Mouse (Mus musculus) spleen, postnatal 14 days (tissue): ENCODE results near the gene Sdc4.

Experiments used
- DNase-seq, 2 experiments: peaks; one replicate each; pipeline ENCODE4 v3.0.0; 2021 to 2022; ENCODE audit warnings: low spot score in 2 of 2

The Sdc4 gene

DNA sequence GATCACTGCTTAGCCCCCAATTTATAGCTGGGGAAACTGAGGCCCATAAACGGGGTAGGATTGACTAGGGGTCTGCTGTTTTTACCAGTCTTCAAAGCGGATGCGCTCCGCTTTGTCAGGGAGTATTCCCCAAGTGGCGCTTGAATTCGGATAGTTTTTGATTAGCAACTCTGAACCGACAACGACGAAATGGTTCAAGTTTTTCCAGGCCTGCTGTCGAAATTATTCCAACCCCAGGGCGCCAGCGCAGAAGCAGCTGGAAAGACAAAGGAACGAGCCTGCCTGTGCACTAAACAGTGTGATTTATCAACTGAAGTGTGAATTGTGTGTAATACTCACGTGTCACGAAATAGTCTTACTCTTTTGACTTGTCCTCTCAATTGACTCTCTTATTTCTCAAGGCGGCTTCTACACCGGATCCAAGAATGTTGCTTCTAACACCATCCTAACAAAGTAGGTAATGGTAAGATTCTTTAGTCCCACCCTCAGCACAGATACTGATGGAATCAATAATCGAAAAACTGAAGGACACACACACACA lies at the start of gene Sdc4:
Gene Sdc4 (minus strand): TSS at position 428 of the 541 bp plus-strand sequence.
- DNase-seq: no peak

DNA sequence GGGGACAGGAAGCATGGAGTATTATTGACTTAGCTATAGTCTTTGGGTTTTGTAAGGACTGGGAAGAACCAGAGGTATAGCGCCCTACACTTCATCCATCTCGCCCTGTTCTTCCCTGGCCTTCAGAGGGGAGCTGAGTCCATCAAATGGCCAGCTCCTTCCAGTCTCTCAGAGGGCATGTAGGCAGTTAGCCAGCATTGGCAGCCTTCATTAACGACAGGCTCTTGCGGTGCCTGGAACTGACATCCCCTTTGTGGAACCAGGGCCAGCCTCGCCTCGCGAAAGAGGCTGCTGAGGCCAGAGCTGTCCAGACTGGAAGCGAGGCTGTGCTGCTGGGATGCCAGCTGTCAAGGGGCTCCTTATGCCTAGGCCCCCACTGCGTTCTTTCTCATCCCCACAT lies 44.1 kb upstream of the Sdc4 start:
- DNase-seq: no peak

DNA sequence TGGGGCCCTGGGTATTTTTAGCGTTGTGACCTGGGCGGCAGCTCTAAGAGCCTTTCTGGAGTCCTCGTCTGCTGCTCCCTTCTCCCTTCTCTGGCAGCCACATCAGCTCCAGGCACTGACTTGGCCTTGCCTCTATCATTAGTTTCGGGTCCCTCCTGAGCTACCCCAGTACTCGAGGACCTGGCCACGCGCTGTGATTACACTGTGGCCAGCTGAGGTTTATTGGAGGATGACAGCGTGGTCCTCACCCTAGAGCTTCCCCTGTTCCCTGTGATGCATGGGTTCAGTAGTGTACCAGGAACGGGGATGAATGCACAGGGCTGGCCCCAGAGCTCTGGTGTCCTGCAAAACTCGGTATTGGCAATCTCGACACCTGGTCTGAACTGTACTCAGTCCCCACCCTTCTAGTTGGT lies 43.4 kb upstream of the Sdc4 start:
- no peak for DNase-seq

DNA sequence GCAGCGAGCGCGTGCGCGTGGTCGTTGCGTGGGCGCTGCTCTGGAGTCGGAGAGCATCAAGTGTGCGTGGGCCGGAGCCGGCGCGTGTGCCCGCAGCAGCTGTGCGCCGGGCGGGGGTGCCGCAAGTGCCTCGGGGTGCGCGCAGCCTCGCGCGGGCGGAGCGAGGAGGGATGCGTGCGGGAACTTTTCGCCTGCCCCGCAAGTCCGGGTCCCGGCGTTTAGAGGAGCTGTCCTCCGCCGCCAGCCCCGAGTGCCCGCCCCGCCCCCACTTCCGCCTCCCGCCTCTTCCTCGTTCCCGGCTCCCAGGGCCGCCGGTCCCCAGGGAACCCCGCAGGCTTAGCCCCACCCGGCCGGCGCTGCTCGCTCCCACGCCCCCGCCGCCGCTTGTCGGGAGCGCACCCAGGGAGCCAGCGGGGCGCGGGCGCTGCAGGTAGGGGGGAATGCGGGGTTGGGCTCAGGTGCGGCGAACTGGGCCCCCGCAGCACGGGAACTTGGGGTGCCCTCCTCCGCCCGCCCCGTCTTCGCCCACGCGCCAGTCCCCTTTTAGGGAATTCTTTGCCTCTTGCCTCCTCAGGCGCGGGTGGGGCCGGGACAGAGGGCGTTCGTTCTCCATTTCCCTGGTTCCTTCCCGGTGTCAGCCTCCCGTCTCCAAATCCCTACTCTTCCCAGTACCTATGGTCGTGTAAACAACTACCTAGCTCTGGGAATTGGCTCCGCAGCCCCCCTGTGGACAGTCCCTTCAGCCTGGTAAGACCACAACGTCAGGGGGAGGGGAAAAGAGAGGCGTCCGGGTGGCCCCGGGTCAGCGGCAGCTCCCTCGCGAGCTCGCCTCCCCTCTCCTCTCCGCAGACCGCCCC lies 42.8 kb upstream of the Sdc4 start:
- no peak for DNase-seq

DNA sequence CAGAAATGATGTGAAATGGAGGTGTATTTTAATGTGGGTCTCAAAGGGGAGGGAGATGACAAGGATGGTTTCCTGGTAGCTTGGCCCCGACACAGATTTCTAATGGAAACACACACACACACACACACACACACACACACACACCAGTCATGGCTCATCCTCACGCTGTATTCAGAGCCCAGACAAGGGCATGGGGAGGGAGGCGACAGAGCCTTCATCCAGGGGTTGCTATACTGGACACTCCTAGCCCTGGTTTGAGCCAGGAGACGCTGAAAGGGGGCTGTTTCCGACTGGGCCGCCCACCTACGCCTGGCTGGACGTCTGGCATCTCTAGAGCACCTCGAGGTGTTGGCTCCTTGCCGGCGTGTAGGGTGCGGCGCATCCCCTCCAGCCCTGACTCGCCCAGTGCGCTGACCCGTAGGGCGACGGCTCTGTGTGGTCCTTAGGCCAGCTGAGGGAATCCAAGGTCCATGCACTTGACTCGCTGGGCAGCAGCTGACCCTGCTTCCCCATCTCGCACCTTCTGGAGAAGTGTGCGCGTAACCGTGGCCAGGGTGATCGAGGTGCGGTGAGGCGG lies 42.1 kb upstream of the Sdc4 start, which contains the start of gene Dbndd2:
Gene Dbndd2 (plus strand): TSS at position 426 of the 577 bp plus-strand sequence.
- no peak for DNase-seq

DNA sequence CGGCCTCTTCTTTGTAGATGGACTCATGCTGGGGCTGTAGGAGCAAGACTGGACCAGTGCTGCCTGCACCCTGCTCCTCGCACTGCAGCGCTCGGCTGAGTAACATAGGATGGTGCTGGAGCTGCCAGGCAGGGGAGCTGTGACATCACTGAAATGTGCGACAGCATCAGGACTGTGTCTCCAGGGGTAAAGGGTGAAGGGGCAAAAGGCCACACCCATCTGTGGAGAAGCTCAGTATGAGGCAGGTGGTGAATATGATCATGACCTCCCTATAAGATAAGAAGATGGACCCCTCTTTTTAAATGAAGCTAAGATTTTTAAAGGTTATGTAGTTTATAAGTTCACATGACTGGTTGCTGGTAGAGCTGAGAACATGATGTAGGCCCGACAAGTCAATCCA lies 29.9 kb upstream of the Sdc4 start, which contains the start of gene Trp53tg5:
Gene Trp53tg5 (minus strand): TSS at position 101 of the 400 bp plus-strand sequence.
- no peak for DNase-seq

DNA sequence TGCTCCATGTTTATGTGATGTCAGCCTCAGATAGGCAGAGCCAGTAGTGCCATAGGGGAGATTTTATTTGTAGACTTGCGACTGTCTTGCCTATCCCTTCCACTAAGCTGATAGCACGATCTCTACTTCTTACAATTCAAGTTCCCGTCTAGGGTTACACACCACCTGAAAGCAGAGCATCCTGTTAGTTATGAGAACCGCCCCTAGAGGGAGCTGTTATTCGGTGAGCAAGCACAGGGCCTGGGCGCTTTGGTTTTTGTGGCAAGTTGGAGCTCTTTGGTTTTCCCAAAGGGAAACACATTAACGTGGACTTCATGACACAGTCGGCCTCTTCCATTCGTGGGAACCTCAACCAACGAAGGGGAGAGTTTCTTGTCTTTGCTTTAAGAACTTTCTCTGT lies 26.6 kb upstream of the Sdc4 start:
- DNase-seq: peak in 1 of 2 experiments; percentile 51

DNA sequence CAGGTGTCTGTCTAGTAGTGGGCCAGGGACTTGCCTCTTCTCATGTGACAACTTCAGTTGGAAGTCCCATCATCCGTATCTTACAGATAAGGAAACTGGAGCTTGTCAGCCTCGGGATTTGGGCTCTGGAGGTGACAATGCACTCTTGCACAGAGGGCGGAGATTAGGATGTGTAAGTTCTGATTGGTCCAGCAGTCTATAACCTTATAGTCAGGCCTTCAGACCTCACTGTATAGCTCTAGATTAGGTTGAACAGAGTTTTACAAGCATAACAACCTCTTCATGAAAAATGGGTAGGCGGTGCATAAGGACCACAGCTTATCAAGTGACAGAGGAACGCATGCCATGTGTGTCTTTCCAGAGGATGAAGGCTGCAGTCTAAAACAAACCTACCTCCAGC lies 23.1 kb upstream of the Sdc4 start:
- no peak for DNase-seq

DNA sequence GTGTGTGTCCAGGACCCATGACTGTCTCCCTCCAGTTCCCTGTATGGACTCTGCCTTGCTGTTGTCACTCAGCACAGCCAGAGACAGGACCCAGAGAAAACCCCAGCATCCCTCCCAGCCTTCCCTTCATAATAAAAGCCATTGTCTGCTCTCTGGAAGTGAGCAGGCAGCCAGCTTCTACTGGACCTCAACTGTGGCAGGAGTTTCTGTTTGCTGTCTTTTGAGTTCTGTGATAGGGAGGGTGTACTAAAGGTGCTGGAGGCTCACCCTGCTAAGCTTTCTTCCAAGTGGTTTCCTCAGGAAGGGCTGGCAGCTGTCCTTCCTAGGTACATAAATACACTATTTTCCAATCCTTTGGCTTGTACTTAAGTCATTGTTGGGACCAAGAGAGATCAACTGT lies 21.5 kb upstream of the Sdc4 start:
- DNase-seq: no peak

DNA sequence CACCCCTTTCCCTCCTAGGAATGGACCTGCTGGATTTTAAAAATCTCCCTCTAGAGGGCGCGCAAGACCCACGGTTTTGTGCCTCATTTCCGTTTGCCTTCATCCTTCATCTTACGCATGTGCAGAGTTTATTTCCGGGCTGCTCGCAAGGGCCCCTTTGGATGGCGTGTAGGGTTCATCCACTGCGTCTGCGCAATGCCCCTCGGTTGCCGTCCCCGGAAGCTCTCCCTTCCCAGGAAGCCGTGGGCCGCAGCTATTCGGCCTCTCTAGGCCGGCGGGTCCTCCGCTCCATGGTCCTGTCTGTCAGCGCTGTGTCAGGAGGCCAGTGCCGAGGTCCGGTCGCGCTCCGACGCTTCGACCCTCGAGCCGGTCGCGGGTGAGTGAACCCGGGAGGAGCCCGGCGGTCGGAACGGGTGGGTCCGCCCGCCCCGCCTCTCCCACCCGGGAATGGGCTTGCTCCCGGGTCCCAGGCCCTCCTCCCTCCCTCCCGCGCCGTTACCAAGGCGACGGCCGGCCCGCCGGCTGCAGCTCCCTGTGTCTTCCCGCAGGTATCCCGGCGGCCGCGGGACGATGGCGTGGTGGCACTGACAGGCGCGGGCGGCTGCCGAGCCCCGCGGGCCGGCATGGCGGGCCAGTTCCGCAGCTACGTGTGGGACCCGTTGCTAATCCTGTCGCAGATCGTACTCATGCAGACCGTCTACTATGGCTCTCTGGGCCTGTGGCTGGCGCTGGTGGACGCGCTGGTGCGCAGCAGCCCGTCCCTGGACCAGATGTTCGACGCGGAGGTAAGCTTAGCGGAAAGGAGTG lies 17.3 kb upstream of the Sdc4 start, which contains the start of gene Gm20458:
Gene Gm20458 (plus strand): TSS at position 223 of the 807 bp plus-strand sequence.
- peak; percentile 80 to 85 for DNase-seq

DNA sequence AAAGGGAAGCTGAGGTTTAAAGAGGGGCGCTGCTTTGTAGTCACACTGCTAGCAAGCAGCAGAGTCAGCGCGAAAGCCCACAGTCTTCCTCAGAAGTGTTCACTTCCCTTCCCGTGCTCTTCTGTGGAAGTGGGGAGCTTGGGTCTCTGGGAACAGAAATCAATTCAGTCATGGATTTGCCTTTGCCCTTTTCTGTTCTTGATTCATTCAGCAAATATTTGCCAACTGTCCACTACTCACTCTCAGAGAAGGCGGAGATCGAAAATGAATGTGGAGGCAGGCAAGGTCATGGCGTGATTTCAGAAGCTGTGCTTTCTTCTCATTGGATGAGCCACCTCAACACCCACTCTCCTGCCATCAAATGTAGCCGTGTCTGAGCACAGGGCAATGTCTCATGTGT lies 14.8 kb upstream of the Sdc4 start:
- DNase-seq: no peak

DNA sequence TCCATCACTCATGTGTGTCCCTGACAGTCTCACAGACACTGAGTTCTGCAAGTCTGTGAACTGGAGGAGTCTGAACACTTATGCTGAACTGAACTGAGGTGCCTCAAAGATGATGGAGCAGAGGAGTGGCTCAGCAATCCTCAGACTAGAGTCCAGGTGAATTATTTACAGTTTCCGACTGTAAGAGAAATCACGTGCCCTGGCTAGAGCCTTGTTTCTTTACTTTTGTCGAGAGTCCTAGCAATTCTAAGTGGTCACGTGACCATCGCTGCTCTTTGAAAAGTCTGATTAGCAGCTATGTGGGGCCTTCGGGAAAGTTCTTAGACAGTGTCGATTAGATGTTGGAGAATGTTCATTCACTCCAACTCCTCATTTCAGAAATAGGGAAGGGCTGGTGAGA lies 14.3 kb upstream of the Sdc4 start:
- DNase-seq: no peak

DNA sequence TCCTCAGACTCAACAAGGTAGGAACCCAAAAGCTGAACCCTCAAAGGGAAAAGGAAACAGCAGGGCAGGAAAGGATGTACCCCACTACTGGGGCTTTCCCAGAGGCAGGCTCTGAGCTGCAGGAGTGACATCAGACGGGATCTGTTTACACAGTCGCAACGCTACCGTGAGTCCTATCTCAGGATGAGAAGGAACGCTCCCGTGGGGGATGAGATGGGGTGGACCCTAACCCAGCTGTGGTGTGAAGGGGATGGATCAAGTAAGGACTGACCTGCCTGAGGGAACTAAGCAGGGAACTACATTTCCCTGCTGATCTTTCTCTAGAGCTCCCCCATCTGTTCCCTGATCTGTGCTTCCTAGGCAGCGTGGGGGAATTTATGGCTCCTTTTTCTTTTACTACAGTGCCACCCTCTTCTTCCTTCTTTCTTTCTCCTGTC lies 13.2 kb upstream of the Sdc4 start, which contains the start of gene Sys1:
Gene Sys1 (plus strand): TSS at position 101 of the 437 bp plus-strand sequence.
- no peak for DNase-seq

DNA sequence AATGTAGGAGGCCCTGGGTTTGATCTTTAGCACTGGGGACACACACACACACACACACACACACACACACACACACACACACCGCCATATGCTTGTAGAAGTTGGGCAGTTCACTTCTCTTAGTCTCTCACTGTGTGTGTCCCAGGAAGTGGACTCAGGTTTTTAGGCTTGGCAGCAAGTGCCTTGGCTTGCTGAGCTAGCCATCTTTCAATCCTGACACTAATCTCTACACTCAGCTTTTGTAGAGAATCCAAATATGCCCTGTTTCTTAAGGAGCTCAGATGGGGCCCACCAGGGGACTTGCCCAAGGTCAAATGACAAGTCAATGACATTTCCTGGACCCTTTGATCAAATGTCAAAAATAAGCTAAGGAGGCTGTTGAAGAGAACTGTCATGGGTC lies 12.7 kb upstream of the Sdc4 start:
- DNase-seq: no peak

DNA sequence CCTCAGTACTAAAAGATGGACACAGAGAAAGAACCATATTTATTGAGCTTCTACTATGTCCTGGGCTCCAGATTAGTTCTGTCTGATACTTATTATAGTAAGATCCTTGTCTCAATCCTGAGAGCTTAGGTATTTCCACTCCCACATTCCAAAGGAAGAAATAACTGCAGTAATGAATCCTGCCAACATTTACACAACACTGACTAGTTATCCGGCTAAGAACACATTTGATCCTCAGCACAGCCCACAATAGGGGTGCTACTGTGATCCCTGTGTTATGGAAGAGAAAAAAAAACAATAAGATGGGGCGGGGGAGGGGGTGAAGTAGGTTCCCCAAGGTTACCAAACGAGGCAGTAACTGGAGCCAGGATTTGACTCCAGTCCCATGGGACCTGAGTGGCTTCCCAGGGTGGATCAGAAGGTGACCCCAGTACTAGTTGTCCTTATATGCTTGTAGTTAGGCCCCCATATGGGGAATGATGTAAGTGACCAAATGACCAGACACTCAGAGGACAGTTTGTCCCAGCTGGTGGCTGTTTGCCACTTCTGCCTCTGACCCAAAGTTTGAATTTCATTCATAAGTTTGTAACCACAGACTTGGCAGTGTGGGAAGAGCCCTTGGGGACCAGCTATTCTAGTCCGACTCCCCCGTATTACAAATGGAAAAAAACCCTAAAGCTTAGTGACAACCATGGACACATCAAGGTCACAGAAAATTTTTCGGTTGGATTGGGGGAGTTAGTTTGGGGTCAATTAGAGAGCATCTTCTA lies 11.9 kb upstream of the Sdc4 start:
- no peak for DNase-seq

DNA sequence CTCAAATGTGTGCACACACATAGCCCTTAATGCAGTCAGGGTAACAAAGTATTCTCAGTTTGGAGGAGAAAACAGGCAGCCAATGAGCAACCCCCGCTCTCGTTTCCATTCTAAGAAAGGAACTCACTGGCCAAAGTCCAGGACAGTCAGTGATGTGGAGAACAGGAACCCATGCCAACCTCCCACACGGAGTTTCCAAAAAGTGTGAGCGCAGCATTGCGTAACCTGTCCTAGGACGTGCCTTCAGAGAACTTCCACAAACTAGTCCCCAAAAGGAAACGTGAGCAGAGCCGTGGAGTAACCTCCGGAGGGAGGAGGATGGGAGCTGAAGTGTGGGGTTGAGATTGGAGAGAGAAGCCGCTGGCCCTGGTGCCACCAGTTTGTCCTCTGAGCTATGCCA lies 11.2 kb upstream of the Sdc4 start:
- DNase-seq: no peak

DNA sequence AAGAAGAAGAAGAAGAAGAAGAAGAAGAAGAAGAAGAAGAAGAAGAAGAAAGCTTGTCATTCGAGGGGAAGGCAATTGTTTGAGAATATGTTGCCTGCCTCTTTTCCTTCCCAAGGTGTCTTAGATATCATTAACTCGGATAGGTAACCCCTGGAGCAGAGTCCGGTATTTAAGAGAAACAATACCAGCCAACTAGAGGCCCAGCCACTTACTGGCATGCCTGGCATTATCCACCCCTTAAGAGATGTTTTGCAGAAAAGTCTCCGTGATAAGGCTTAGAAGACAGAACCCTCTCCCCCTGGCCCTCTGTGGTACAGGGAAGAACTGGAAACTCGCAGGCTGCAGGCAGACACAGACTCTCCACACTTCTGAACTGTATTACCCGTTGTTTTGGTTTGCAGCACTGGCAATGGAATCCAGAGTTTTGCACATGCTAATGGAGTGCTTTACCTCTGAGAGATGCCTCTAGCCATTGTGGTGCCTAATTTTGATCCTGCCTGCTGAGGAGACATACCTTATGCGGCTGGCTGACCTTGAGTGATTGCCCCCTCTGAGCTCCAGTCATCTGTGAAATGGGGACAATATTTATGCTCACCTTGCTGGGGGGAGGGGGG lies 10.3 kb upstream of the Sdc4 start:
- DNase-seq: no peak

DNA sequence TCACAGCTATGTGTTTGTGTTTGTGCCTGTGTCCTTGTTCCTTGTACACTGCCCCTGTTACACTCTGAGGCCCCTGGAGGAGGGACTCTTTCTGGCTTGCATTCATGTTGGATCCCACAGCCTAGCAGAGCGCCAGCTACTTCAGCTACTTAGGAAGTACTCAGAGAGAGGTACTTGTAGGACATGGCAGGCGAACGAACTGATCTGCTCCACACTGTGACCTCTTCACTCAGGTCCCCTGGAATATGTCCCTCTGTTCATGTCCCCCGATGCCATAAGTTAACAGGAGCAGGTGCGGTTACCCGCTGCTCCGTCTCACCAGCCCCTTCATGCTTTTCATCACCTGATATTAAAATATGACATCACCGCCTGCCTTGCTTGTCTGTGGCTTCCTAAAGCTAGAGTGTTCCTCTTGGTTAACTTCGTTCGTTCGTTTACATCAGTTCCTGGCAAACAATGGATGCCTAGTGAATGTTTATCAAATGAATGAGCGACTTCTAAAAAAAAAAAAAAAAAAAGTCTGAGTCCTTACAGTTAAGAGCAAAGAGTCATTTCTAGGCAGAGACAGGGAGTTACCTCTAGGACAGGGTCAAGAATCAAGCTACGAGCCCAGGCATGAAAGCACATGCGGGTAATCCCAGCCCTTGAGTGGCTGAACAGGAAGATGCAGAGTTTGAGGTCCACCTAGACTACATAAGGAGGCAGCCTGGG lies 9.5 kb upstream of the Sdc4 start:
- no peak for DNase-seq

DNA sequence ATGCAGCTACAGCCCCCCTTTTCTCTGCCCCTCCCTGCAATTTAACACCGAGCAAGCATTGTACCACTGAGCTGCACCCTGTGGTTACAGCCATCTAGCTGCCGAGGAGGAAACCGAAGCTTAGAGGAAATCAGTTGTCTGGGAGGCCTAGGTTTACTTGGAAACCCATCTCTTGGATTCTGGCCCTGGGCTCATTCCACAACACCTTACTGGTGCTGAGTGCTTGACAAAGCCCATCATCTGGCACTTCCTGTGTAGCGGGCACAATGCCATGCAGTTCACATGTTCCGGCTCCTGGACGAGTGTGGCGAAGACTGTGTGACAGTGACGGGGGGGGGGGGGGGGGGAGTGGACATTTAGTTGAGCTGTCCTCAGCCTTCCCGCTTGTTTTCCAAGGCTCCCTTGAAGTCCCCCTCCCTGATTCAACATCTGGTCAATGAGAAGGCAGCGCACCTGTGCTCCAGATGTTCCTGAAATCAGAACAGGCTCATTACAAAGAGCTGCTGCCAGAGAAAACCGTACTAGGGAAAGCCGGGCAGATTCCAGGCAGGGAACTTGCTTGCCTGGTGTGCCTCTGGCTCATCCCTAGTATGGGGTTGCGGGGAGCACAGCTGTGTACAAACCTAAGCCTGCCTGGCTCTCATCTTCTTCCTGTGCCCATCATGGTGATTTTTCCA lies 8.5 kb upstream of the Sdc4 start:
- DNase-seq: no peak
